Mouse (Mus musculus): ENCODE measurements around the gene Acap1. TPM values are rescaled to one million over a fixed set of nuclear protein-coding genes. Genes with fewer than 3 reads are reported as not detected.

The Acap1 gene
- total RNA-seq, 1 experiment, result 9.6 TPM

GRCm38 (mm10) chr11:69871822-69872221 lies 23.5 kb downstream of the Acap1 start:
- H3K36me3 ChIP-seq (ENCODE audit: control insufficient read depth, insufficient read depth, low read length, poor library complexity, severe bottlenecking), result no peaks in the 10 kb centered on the region
- in situ Hi-C loops (cut with MboI; ENCODE audit: low sequenced_read_pairs in 2 of 2, unreplicated experiment in 2 of 2), result loop anchor here in 1 of 2 experiments (10.0 kb wide), 1 partner anchor 67 kb away; the partner anchor contains the start of genes Fgf11 and Tmem102
- H3K9ac ChIP-seq (ENCODE audit: insufficient read depth, low read depth, low read length, poor library complexity, severe bottlenecking), result no peak overlapping the region
- H3K4me3 ChIP-seq (ENCODE audit: insufficient read depth in 1 of 2, low read depth in 1 of 2, low read length in 2 of 2, poor library complexity in 1 of 2, severe bottlenecking in 1 of 2), result no peak overlapping the region
- no peak for DNase-seq (ENCODE audit: low read depth, low spot score)
- H3K9me3 ChIP-seq (ENCODE audit: control insufficient read depth, insufficient read depth, low read depth, low read length), result no peaks in the 10 kb centered on the region
- TF ChIP-seq ZC3H11A (IDR thresholded peaks at IDR 0.05; ENCODE audit: borderline replicate concordance, low read depth, low read length) (no peak), ZNF384 (IDR thresholded peaks at IDR 0.05; ENCODE audit: low read depth, low read length) (no peak), HCFC1 (IDR thresholded peaks at IDR 0.05; ENCODE audit: borderline replicate concordance, insufficient read depth, low read length) (no peak), MAFK (IDR thresholded peaks at IDR 0.05; ENCODE audit: insufficient read depth, low read depth, low read length) (no peak), CHD2 (IDR thresholded peaks at IDR 0.05; ENCODE audit: low read depth, low read length) (no peak)
- no peak overlapping the region for H3K27ac ChIP-seq (ENCODE audit: insufficient read depth, low read depth, low read length, poor library complexity, severe bottlenecking)
- peaks cover 2 to 8% of the 10 kb centered on the region in 2 experiments; a peak in 1 of 4 replicates for H3K4me1 ChIP-seq (ENCODE audit: control insufficient read depth in 2 of 2, insufficient read depth in 2 of 2, low read length in 2 of 2, poor library complexity in 1 of 2)

GRCm38 (mm10) chr11:69870289-69871069 lies 24.9 kb downstream of the Acap1 start:
- in situ Hi-C loops (cut with MboI; ENCODE audit: low sequenced_read_pairs in 2 of 2, unreplicated experiment in 2 of 2), result loop anchor here in 1 of 2 experiments (10.0 kb wide), 1 partner anchor 66 kb away; the partner anchor contains the start of genes Fgf11 and Tmem102
- Histone ChIP-seq H3K9ac (ENCODE audit: insufficient read depth, low read depth, low read length, poor library complexity, severe bottlenecking) (no peak overlapping the region), H3K27ac (ENCODE audit: insufficient read depth, low read depth, low read length, poor library complexity, severe bottlenecking) (no peak overlapping the region), H3K9me3 (ENCODE audit: control insufficient read depth, insufficient read depth, low read depth, low read length) (no peaks in the 10 kb centered on the region), H3K4me3 (ENCODE audit: insufficient read depth in 1 of 2, low read depth in 1 of 2, low read length in 2 of 2, poor library complexity in 1 of 2, severe bottlenecking in 1 of 2) (no peak overlapping the region), H3K4me1 (ENCODE audit: control insufficient read depth in 2 of 2, insufficient read depth in 2 of 2, low read length in 2 of 2, poor library complexity in 1 of 2) (peaks cover 2 to 5% of the 10 kb centered on the region in 2 experiments; a peak in 1 of 4 replicates), H3K36me3 (ENCODE audit: control insufficient read depth, insufficient read depth, low read length, poor library complexity, severe bottlenecking) (no peaks in the 10 kb centered on the region)
- no peak for TF ChIP-seq CHD2 (IDR thresholded peaks at IDR 0.05; ENCODE audit: low read depth, low read length)
- no peak for TF ChIP-seq ZNF384 (IDR thresholded peaks at IDR 0.05; ENCODE audit: low read depth, low read length)
- TF ChIP-seq MAFK (IDR thresholded peaks at IDR 0.05; ENCODE audit: insufficient read depth, low read depth, low read length), result no peak
- no peak for TF ChIP-seq HCFC1 (IDR thresholded peaks at IDR 0.05; ENCODE audit: borderline replicate concordance, insufficient read depth, low read length)
- no peak for TF ChIP-seq ZC3H11A (IDR thresholded peaks at IDR 0.05; ENCODE audit: borderline replicate concordance, low read depth, low read length)
- no peak for DNase-seq (ENCODE audit: low read depth, low spot score)

GRCm38 (mm10) chr11:69867335-69867734 lies 28.0 kb downstream of the Acap1 start:
- no peak overlapping the region for H3K9ac ChIP-seq (ENCODE audit: insufficient read depth, low read depth, low read length, poor library complexity, severe bottlenecking)
- H3K36me3 ChIP-seq (ENCODE audit: control insufficient read depth, insufficient read depth, low read length, poor library complexity, severe bottlenecking), result no peaks in the 10 kb centered on the region
- in situ Hi-C loops (cut with MboI; ENCODE audit: low sequenced_read_pairs in 2 of 2, unreplicated experiment in 2 of 2), result no loop called here
- TF ChIP-seq HCFC1 (IDR thresholded peaks at IDR 0.05; ENCODE audit: borderline replicate concordance, insufficient read depth, low read length), result no peak
- no peak for TF ChIP-seq CHD2 (IDR thresholded peaks at IDR 0.05; ENCODE audit: low read depth, low read length)
- TF ChIP-seq ZNF384 (IDR thresholded peaks at IDR 0.05; ENCODE audit: low read depth, low read length), result no peak
- TF ChIP-seq MAFK (IDR thresholded peaks at IDR 0.05; ENCODE audit: insufficient read depth, low read depth, low read length), result no peak
- TF ChIP-seq ZC3H11A (IDR thresholded peaks at IDR 0.05; ENCODE audit: borderline replicate concordance, low read depth, low read length), result no peak
- no peak overlapping the region for H3K27ac ChIP-seq (ENCODE audit: insufficient read depth, low read depth, low read length, poor library complexity, severe bottlenecking)
- no peak for DNase-seq (ENCODE audit: low read depth, low spot score)
- H3K9me3 ChIP-seq (ENCODE audit: control insufficient read depth, insufficient read depth, low read depth, low read length), result no peaks in the 10 kb centered on the region
- H3K4me3 ChIP-seq (ENCODE audit: insufficient read depth in 1 of 2, low read depth in 1 of 2, low read length in 2 of 2, poor library complexity in 1 of 2, severe bottlenecking in 1 of 2), result no peak overlapping the region
- peaks cover 2 to 5% of the 10 kb centered on the region in 2 experiments; a peak in 2 of 4 replicates for H3K4me1 ChIP-seq (ENCODE audit: control insufficient read depth in 2 of 2, insufficient read depth in 2 of 2, low read length in 2 of 2, poor library complexity in 1 of 2)

- no peak for DNase-seq (ENCODE audit: low read depth, low spot score)
- H3K9ac ChIP-seq (ENCODE audit: insufficient read depth, low read depth, low read length, poor library complexity, severe bottlenecking), result no peak overlapping the region
- H3K9me3 ChIP-seq (ENCODE audit: control insufficient read depth, insufficient read depth, low read depth, low read length), result no peaks in the 10 kb centered on the region
- no peak for TF ChIP-seq HCFC1 (IDR thresholded peaks at IDR 0.05; ENCODE audit: borderline replicate concordance, insufficient read depth, low read length)
- TF ChIP-seq ZC3H11A (IDR thresholded peaks at IDR 0.05; ENCODE audit: borderline replicate concordance, low read depth, low read length), result no peak
- no peak for TF ChIP-seq ZNF384 (IDR thresholded peaks at IDR 0.05; ENCODE audit: low read depth, low read length)
- TF ChIP-seq CHD2 (IDR thresholded peaks at IDR 0.05; ENCODE audit: low read depth, low read length), result no peak
- no peak for TF ChIP-seq MAFK (IDR thresholded peaks at IDR 0.05; ENCODE audit: insufficient read depth, low read depth, low read length)
- no peak overlapping the region for H3K4me3 ChIP-seq (ENCODE audit: insufficient read depth in 1 of 2, low read depth in 1 of 2, low read length in 2 of 2, poor library complexity in 1 of 2, severe bottlenecking in 1 of 2)
- H3K27ac ChIP-seq (ENCODE audit: insufficient read depth, low read depth, low read length, poor library complexity, severe bottlenecking), result no peak overlapping the region
- H3K4me1 ChIP-seq (ENCODE audit: control insufficient read depth in 2 of 2, insufficient read depth in 2 of 2, low read length in 2 of 2, poor library complexity in 1 of 2), result peaks cover 2 to 5% of the 10 kb centered on the region in 2 experiments; a peak in 2 of 4 replicates
- no peaks in the 10 kb centered on the region for H3K36me3 ChIP-seq (ENCODE audit: control insufficient read depth, insufficient read depth, low read length, poor library complexity, severe bottlenecking)
- in situ Hi-C loops (cut with MboI; ENCODE audit: low sequenced_read_pairs in 2 of 2, unreplicated experiment in 2 of 2), result no loop called here
These were observed 29.8 kb downstream of the Acap1 start for GRCm38 (mm10) chr11:69865561-69865960.

All from ES-E14 (cell line).